Mouse (Mus musculus) small intestine, adult 2 months (tissue): ENCODE measurements around the gene Zcchc3. TPM values are rescaled to one million over a fixed set of nuclear protein-coding genes. Genes with fewer than 3 reads are reported as not detected.

Experiments
- H3K27ac ChIP-seq: fragments of 200-500 bp; 2 replicates; pipeline ENCODE4 v1.5.1; 2012; ENCODE audit warnings: low read depth, low read length, control low read depth, inconsistent platforms; ENCODE audit not compliant: insufficient read depth
- H3K27me3 ChIP-seq: fragments of 200-500 bp; 2 replicates; pipeline ENCODE4 v1.6.1; 2012; ENCODE audit warnings: mild to moderate bottlenecking, moderate library complexity, low read length, inconsistent platforms; ENCODE audit not compliant: control insufficient read depth, insufficient read depth
- H3K36me3 ChIP-seq: fragments of 200-500 bp; 2 replicates; pipeline ENCODE4 v1.6.1; 2012; ENCODE audit warnings: mild to moderate bottlenecking, low read length, control low read depth, inconsistent platforms; ENCODE audit not compliant: control insufficient read depth, insufficient read depth
- H3K4me1 ChIP-seq: fragments of 200-500 bp; 2 replicates; pipeline ENCODE4 v1.6.1; 2012; ENCODE audit warnings: low read length, inconsistent platforms, mixed read lengths; ENCODE audit not compliant: control insufficient read depth, insufficient read depth, insufficient read length
- H3K4me3 ChIP-seq: fragments of 200-500 bp; 2 replicates; pipeline ENCODE4 v1.5.1; 2012; ENCODE audit warnings: low read depth, mild to moderate bottlenecking, control low read depth, inconsistent platforms, low read length, moderate library complexity
- CTCF ChIP-seq: fragments of 200-500 bp; IDR thresholded peaks from 2 replicates; pipeline ENCODE4 v1.5.1; 2012; ENCODE audit warnings: low read depth, mild to moderate bottlenecking, control low read depth, inconsistent platforms, low read length, moderate library complexity, mixed read lengths; ENCODE audit not compliant: insufficient replicate concordance, insufficient read length; ENCODE audit errors: extremely low read depth
- POLR2A ChIP-seq: fragments of 200-500 bp; IDR thresholded peaks from 2 replicates; pipeline ENCODE4 v1.6.1; 2012; ENCODE audit warnings: low read depth, mild to moderate bottlenecking, control low read depth, inconsistent platforms, low read length, moderate library complexity
- WGBS: fragments of 180-500 bp; shearing (Covaris S2); methylation state at CpG from one replicate; pipeline ENCODE4 v1.1.7; 2018; 5-methylcytosine and 5-hydroxymethylcytosine counted together
- polyA plus RNA-seq: library from polyadenylated mRNA; depleted of rRNA; stranded (reverse); fragments of >200 nt; gene quantifications from 2 replicates; pipeline ENCODE4 v1.2.3, GENCODE M21; 2012

Gene Zcchc3
- polyA plus RNA-seq, 1 experiment = 1.9 TPM

DNA sequence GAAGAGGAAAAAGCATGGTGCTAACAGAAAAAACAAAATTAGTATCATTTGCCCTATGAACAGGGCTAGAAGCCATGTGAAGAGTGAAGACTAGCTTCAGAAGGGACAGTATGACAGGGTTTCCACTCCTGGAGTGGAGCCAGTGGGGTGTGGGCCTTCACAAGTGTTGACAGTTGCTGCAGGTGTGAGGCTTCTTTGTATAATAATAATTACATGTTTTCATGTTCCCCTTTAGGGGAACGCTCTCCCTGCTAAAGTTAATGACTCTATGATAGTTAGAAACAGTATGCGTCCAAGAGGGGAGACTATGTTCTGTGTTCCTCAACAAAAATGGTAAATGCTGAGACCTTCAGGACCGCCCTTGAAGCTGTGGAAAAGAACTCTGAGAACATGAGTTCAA is 959 bp upstream of the Zcchc3 start:
- Histone ChIP-seq H3K36me3 (no peaks in the 10 kb centered on the region), H3K27ac (no peak overlapping the region), H3K27me3 (peaks cover 16% of the 10 kb centered on the region), H3K4me3 (no peak overlapping the region), H3K4me1 (no peaks in the 10 kb centered on the region)
- 93% methylated on average over 3 of the region's 3 CpGs for WGBS
- no peak for TF ChIP-seq CTCF
- TF ChIP-seq POLR2A = no peak

DNA sequence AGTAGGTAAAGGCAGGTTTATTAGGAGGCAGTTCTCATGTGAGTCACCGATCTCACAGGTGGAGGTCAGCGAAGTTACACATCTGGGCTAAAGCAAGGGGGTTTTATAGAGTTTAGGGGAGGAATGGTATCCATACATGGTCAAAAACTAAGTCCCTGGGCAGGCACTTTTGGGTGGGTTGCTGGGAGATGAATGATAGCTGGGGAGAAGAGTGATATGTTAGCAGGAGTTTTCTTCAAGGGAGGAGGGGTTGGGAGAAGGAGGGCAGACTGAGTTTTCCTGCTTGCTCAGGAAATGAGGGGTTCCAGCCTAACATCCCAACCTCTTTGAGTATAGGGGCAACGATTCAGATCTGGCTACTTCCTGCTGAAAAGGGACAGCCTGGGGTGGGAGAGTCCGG is 460 bp upstream of the Zcchc3 start, which contains the start of gene 6820408C15Rik:
TSS of gene 6820408C15Rik (plus strand) at position 301 of the 400 bp plus-strand sequence.
- 51% methylated on average over 4 of the region's 4 CpGs for WGBS
- Histone ChIP-seq H3K27ac (peak within 1 kb of the TSS; percentile 8; the same call in 1 of the 2 replicates), H3K27me3 (peaks cover 16% of the 10 kb centered on the region), H3K4me3 (peak within 1 kb of the TSS; percentile 73), H3K4me1 (no peaks in the 10 kb centered on the region), H3K36me3 (no peaks in the 10 kb centered on the region)
- TF ChIP-seq POLR2A = no peak
- TF ChIP-seq CTCF = no peak

DNA sequence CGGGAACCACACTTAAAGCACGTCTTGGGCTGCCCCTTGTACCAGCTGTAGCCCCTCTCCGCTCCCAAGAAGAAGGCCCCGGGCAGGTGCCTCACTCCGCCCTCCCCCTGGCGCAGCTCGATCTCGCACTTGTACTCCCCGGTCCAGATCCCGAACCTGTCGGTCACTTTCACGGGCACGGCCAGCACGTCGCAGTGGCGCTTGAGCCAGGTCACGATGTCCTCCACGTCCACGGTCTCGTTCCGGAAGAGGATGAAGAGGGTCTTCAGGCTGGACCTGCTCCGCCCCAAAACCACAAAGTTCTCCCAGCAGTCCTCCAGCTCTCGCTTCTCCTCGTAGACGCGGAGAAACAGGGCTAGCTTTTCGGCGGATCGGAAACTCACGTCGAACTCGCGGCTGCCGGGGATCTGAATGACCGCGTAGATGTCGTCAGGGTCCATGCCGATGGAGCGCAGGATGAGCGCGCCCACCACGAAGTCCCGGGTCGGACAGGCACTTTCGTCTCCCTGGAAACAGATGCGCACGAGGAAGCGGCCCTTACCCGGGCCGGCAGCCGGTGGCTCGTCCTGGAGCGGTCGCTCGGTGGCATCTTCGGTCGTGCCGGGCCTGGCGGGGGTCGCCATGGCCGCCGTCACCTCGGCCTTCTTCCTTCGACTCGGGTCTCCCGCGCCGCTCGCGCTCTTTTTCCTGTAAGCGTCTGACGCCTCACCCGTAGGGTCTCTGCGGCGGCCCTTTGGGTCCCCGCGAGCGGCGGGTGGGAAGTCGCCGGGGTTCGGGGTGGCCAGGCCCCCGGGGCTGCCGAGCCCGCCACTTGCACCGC is 852 bp downstream of the Zcchc3 start:
- 8% methylated on average over 86 of the region's 86 CpGs for WGBS
- no peaks in the 10 kb centered on the region for H3K36me3 ChIP-seq
- H3K4me1 ChIP-seq = no peaks in the 10 kb centered on the region
- H3K4me3 ChIP-seq = peak overlapping the region; percentile 73
- peaks cover 16% of the 10 kb centered on the region for H3K27me3 ChIP-seq
- peak overlapping the region; percentile 8; the same call in 1 of the 2 replicates for H3K27ac ChIP-seq
- TF ChIP-seq POLR2A (no peak), CTCF (no peak)

DNA sequence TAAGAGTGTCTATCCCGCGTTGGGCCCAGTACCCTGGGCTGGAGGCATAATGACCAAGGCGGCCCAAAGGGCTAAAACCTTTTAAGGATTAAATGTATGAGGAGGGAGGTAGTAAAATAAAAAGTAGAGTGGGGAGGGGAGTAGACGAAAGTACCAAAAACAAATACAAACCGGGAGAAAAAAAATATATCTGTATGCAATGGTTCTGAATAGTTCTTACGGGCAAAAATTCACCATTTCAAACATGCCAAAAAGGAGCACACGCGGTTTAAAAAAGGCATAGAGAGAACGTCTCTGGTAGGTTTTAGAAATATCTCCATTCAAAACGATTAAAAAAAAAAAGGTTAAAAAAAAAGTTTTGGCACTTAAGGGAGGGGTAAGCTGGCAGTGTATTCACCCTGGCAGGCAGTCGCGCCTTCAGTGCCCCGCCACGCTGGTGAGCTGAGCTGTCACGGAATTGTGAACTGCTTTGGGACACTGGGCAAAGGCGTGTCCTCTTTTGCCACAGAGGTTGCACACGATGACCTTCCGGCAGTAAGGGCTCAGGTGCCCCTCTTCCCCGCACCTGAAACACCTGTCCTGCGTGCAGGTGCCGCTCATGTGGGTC is 1.6 kb downstream of the Zcchc3 start:
- 42% methylated on average over 21 of the region's 21 CpGs for WGBS
- Histone ChIP-seq H3K36me3 (no peaks in the 10 kb centered on the region), H3K27ac (no peak overlapping the region), H3K4me3 (peak overlapping the region; percentile 73), H3K27me3 (peaks cover 16% of the 10 kb centered on the region), H3K4me1 (no peaks in the 10 kb centered on the region)
- TF ChIP-seq CTCF (no peak), POLR2A (no peak)

DNA sequence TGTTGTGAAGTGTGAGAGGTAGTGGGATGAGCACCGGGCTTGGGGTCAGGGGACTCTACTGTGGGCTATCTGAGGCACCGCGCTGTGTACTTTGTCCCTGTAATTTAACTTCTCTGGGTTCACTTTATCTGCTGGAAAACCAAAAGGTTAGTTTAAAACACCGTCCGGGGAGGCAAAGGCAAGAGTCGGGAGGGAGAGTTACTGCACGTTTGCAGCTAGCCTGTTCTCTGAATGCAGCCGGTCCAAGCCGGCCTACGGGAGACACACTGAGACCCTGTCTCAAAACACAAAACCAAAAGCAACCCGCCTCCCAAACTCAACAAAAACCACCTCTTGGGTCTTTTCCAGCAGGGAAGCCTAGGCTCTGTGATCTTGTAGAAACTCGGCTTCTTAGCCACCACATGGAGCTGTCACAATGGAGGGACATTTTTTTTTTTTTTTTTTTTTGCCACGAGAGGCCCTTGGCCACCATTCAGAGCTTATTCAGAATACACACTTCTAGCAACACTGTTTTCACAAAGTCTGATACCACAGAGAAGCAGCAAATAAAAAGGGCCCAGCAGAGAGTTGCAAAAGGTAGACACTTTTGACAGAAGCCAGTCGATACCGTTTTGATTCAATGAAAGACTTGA is 2.2 kb downstream of the Zcchc3 start:
- no peak overlapping the region for H3K27ac ChIP-seq

DNA sequence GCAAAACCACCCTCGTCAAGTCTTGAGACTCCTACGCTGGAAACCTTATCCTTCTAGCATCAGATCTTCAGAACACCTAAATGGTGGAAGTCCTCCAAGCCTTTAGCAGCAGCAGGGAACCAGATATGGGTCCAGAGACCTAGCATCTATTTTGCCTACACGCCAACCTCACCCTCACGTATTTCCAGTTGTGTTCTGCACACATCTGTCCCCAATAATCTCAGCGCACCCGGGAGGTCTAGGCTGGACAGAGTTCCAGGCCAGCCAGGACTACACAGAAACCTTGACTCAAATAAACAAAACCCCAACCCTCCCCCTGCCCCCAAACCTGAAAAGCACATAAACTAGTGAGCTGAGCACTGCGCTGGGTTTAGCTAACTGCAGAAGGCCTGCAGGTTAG is 3.4 kb downstream of the Zcchc3 start:
- 76% methylated on average over 7 of the region's 7 CpGs for WGBS
- peak overlapping the region; percentile 70 for H3K27ac ChIP-seq
- H3K27me3 ChIP-seq = peaks cover 16% of the 10 kb centered on the region
- H3K36me3 ChIP-seq = no peaks in the 10 kb centered on the region
- TF ChIP-seq CTCF (no peak), POLR2A (no peak)
- H3K4me3 ChIP-seq = no peak overlapping the region
- H3K4me1 ChIP-seq = no peaks in the 10 kb centered on the region

More for the DNA sequence above, 2.2 kb downstream of the Zcchc3 start:
- no peak overlapping the region for H3K4me3 ChIP-seq
- TF ChIP-seq POLR2A (no peak), CTCF (no peak)
- peaks cover 16% of the 10 kb centered on the region for H3K27me3 ChIP-seq
- H3K4me1 ChIP-seq = no peaks in the 10 kb centered on the region
- 60% methylated on average over 15 of the region's 15 CpGs for WGBS
- no peaks in the 10 kb centered on the region for H3K36me3 ChIP-seq

DNA sequence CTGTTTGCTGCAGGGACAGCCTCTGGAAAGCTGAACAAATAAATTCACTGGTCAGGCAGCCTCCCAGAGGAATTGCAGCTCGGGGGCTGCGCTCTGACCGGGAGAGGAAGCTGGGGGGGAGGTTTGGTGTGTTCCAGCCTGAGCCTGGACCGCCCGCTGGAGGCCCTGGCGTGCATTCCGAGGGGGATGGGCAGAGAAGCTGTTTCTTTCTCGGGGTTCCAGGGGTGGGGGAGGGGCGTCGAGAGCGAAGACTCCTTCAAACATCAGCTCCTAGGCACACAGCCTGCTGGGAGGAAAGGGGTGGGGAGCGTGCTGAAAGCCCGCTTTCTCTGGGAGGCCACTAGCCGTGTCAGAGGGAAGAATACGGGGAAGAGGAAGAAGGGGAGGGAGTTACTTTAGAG is 3.9 kb downstream of the Zcchc3 start:
- Histone ChIP-seq H3K4me3 (no peak overlapping the region), H3K36me3 (no peaks in the 10 kb centered on the region), H3K4me1 (peaks cover 3% of the 10 kb centered on the region; the same call in 1 of the 2 replicates), H3K27ac (peak overlapping the region; percentile 70), H3K27me3 (peaks cover 16% of the 10 kb centered on the region)
- TF ChIP-seq POLR2A = no peak
- TF ChIP-seq CTCF = no peak
- 49% methylated on average over 15 of the region's 15 CpGs for WGBS
